Mouse (Mus musculus) thymus, adult 2 months (tissue): ENCODE results near the gene Msi1. TPM values are rescaled to one million over a fixed set of nuclear protein-coding genes. Genes with fewer than 3 reads are reported as not detected.

ENCODE experiments used
- DNase-seq: peaks from one replicate; pipeline ENCODE4 v3.0.0; 2021
- H3K27ac ChIP-seq: fragments of 200-500 bp; 2 replicates; pipeline ENCODE4 v1.5.1; 2012; ENCODE audit warnings: low read length, control low read depth; ENCODE audit not compliant: control insufficient read depth, insufficient read depth
- H3K27me3 ChIP-seq: fragments of 200-500 bp; 2 replicates; pipeline ENCODE4 v1.6.1; 2012; ENCODE audit warnings: mild to moderate bottlenecking, low read length, moderate library complexity, mixed read lengths; ENCODE audit not compliant: control insufficient read depth, insufficient read depth
- H3K36me3 ChIP-seq: fragments of 200-500 bp; 2 replicates; pipeline ENCODE4 v1.6.1; 2012; ENCODE audit warnings: mild to moderate bottlenecking, low read length, moderate library complexity; ENCODE audit not compliant: control insufficient read depth, insufficient read depth
- H3K4me1 ChIP-seq: fragments of 200-500 bp; replicated peaks from 2 replicates; pipeline ENCODE4 v1.6.1; 2012; ENCODE audit warnings: low read length; ENCODE audit not compliant: control insufficient read depth, insufficient read depth
- H3K4me3 ChIP-seq: fragments of 200-500 bp; 2 replicates; pipeline ENCODE4 v1.5.1; 2012; ENCODE audit warnings: mild to moderate bottlenecking, low read length, control low read depth, moderate library complexity; ENCODE audit not compliant: control insufficient read depth, insufficient read depth
- CTCF ChIP-seq: fragments of 200-500 bp; IDR thresholded peaks from 2 replicates; pipeline ENCODE4 v1.5.1; 2012; ENCODE audit warnings: mild to moderate bottlenecking, control low read depth, low read length, moderate library complexity, borderline replicate concordance; ENCODE audit not compliant: control insufficient read depth, poor library complexity, insufficient read depth; ENCODE audit errors: extremely low read depth
- POLR2A ChIP-seq: fragments of 200-500 bp; IDR thresholded peaks from 2 replicates; pipeline ENCODE4 v1.6.1; 2012; ENCODE audit warnings: mild to moderate bottlenecking, low read length, control low read depth, moderate library complexity; ENCODE audit not compliant: control insufficient read depth, poor library complexity, insufficient read depth; ENCODE audit errors: extremely low read depth
- WGBS: fragments of 180-500 bp; shearing (Covaris S2); methylation state at CpG from one replicate; pipeline ENCODE4 v1.1.7; 2018; 5-methylcytosine and 5-hydroxymethylcytosine counted together
- polyA plus RNA-seq: library from polyadenylated mRNA; depleted of rRNA; stranded (reverse); fragments of >200 nt; gene quantifications from 2 replicates; pipeline ENCODE4 v1.2.3, GENCODE M21; 2012

The Msi1 gene
- polyA plus RNA-seq, 1 experiment: 6.6 TPM

GRCm38 (mm10) chr5:115415111-115416085 lies 14.0 kb upstream of the Msi1 start:
- DNase-seq: peak; percentile 27
- WGBS: 21% methylated on average over 24 of the region's 24 CpGs
- no peaks in the 10 kb centered on the region for H3K27me3 ChIP-seq
- TF ChIP-seq POLR2A (no peak), CTCF (no peak)
- H3K36me3 ChIP-seq: no peaks in the 10 kb centered on the region
- no peak overlapping the region for H3K27ac ChIP-seq
- H3K4me3 ChIP-seq: 0 out of 2 replicates have a peak overlapping the region, but pooled peaks have one; percentile 15
- H3K4me1 ChIP-seq: peaks cover 8% of the 10 kb centered on the region

- WGBS: 6% methylated on average over 20 of the region's 20 CpGs
- H3K27me3 ChIP-seq: peaks cover 27% of the 10 kb centered on the region
- no peak for DNase-seq
- no peak overlapping the region for H3K4me3 ChIP-seq
- TF ChIP-seq CTCF (no peak), POLR2A (no peak)
- peaks cover 2% of the 10 kb centered on the region for H3K4me1 ChIP-seq
- no peak overlapping the region for H3K27ac ChIP-seq
- no peaks in the 10 kb centered on the region for H3K36me3 ChIP-seq
Observed at GRCm38 (mm10) chr5:115428831-115429358, 504 bp upstream of the Msi1 start.

GRCm38 (mm10) chr5:115430187-115430960 lies 975 bp downstream of the Msi1 start:
- Histone ChIP-seq H3K27me3 (peaks cover 27% of the 10 kb centered on the region), H3K36me3 (no peaks in the 10 kb centered on the region), H3K4me3 (no peak overlapping the region), H3K27ac (no peak overlapping the region), H3K4me1 (peaks cover 2% of the 10 kb centered on the region)
- WGBS: 4% methylated on average over 67 of the region's 73 CpGs
- TF ChIP-seq POLR2A (no peak), CTCF (no peak)
- DNase-seq: no peak

DNA sequence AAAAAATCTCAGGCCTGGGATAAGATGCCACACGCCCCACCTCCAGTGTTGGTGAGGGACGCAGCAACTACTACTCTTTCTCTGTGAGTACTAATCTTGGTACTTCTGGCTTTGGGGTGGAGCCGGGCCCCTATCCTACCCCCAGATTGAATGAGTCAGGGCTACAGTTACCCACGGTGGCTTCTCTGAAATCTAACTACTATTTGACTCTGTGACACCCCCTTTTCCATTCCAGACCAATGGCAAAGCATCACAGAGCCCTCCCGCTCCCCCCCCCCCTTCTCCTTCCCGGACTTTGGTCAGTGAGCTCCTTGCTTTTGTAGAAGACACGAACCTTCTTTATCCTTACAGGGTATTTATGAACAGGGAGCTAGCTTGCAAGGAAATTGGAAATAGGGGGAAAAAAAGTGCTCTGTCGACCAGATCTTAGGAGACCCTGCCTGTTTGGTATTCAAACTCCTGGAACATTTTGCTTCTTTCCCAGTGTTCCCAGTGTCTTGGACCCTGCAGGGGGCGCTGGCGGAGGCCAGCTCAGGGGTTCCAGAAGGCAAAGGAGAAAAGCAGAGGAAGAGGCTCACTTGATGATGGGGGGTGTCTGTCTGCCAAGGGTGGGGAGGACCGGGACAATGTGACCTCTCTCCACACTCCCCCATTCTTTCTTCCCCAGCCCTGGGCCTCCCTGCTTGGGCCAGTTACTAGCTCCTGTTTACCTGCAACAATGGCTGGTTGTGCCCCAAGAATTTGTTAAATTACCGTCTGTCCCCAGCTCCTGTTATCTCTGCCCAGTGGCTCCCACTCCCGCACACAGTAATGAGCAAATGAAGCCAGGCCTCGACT lies 1.9 kb downstream of the Msi1 start:
- Histone ChIP-seq H3K27me3 (peaks cover 27% of the 10 kb centered on the region), H3K27ac (no peak overlapping the region), H3K4me1 (peaks cover 2% of the 10 kb centered on the region), H3K36me3 (no peaks in the 10 kb centered on the region), H3K4me3 (no peak overlapping the region)
- TF ChIP-seq POLR2A: no peak
- no peak for TF ChIP-seq CTCF
- 39% methylated on average over 14 of the region's 14 CpGs for WGBS
- no peak for DNase-seq

- peaks cover 2% of the 10 kb centered on the region for H3K4me1 ChIP-seq
- H3K4me3 ChIP-seq: no peak overlapping the region
- TF ChIP-seq POLR2A (no peak), CTCF (no peak)
- no peak overlapping the region for H3K27ac ChIP-seq
- H3K27me3 ChIP-seq: peaks cover 24% of the 10 kb centered on the region
- WGBS: 54% methylated on average over 7 of the region's 7 CpGs
- DNase-seq: no peak
- H3K36me3 ChIP-seq: no peaks in the 10 kb centered on the region
Observed at GRCm38 (mm10) chr5:115431898-115432259, 2.5 kb downstream of the Msi1 start.
